ENCODE assay signal across 10 mouse cellular contexts in genomic region chr8:56622470-56623024, GRCm38 (mm10).
DNase-seq lines count a peak whose midpoint lies in the region; ATAC-seq lines count a peak whose summit lies in the region.
"Had no signal": no experiment of that assay in that cellular context is flagged by ENCODE, and none has a peak within 500 bp of the region (broad histone marks: within the 10 kb centered on the region; RNA-seq: fewer than 3 reads in every experiment).

No protein-coding gene starts in this region.

- no peaks in the 10 kb centered on the region for H3K36me3 ChIP-seq in kidney, embryonic 16.5 days (ENCODE audit: insufficient read depth, low read length)
- no peaks in the 10 kb centered on the region for H3K36me3 ChIP-seq in embryonic facial prominence, embryonic 11.5 days (replicated peaks; ENCODE audit: control insufficient read depth, insufficient read depth, low read depth, low read length)
- no peaks in the 10 kb centered on the region for H3K36me3 ChIP-seq in intestine, embryonic 14.5 days (ENCODE audit: control insufficient read depth, insufficient read depth, low read length)
- no peaks in the 10 kb centered on the region for H3K36me3 ChIP-seq in neural tube, embryonic 12.5 days

- H3K4me3 ChIP-seq in kidney, embryonic 16.5 days (ENCODE audit: low read length): peak overlapping the region; percentile 28
- H3K4me3 ChIP-seq in embryonic facial prominence, embryonic 11.5 days (ENCODE audit: low read depth, low read length): peak overlapping the region; percentile 14; the same call in 1 of the 2 replicates
- peak overlapping the region; percentile 13 for H3K4me3 ChIP-seq in intestine, embryonic 14.5 days (ENCODE audit: low read depth, low read length)
- H3K4me3 ChIP-seq in neural tube, embryonic 12.5 days: peak overlapping the region; percentile 9; the same call in 1 of the 2 replicates

- peaks cover 52% of the 10 kb centered on the region for H3K27me3 ChIP-seq in kidney, embryonic 16.5 days (ENCODE audit: insufficient read depth, low read length)
- H3K27me3 ChIP-seq in embryonic facial prominence, embryonic 11.5 days (ENCODE audit: control insufficient read depth, insufficient read depth, low read length): peaks cover 34% of the 10 kb centered on the region
- no peaks in the 10 kb centered on the region; the same call in 1 of the 2 replicates for H3K27me3 ChIP-seq in intestine, embryonic 14.5 days (replicated peaks; ENCODE audit: control insufficient read depth, insufficient read depth, low read length)
- H3K27me3 ChIP-seq in neural tube, embryonic 12.5 days (replicated peaks): peaks cover 25% of the 10 kb centered on the region

- WGBS in kidney, embryonic 16.5 days: 2% methylated on average over 18 of the region's 18 CpGs
- WGBS in embryonic facial prominence, embryonic 11.5 days: 1% methylated on average over 18 of the region's 18 CpGs
- 6% methylated on average over 18 of the region's 18 CpGs for WGBS in intestine, embryonic 14.5 days
- WGBS in neural tube, embryonic 12.5 days: 1% methylated on average over 18 of the region's 18 CpGs

- peak; percentile 46; the same call in 1 of the 2 replicates for ATAC-seq in kidney, embryonic 16.5 days (ENCODE audit: low FRiP score, low TSS enrichment)
- no peak for ATAC-seq in embryonic facial prominence, embryonic 11.5 days (replicated peaks; ENCODE audit: insufficient number of reproducible peaks, low FRiP score, low TSS enrichment, low read depth)
- ATAC-seq in intestine, embryonic 14.5 days (replicated peaks; ENCODE audit: low FRiP score, low TSS enrichment, low read depth): 0 out of 2 replicates have a peak, but pooled peaks have one; percentile 21
- ATAC-seq in neural tube, embryonic 12.5 days (ENCODE audit: low FRiP score, low read depth): peak; percentile 15; the same call in 1 of the 2 replicates
- no peak for ATAC-seq in erythroid progenitor cell, adult 5-6 weeks (replicated peaks; ENCODE audit: low FRiP score, poor library complexity, severe bottlenecking)
- ATAC-seq in monocyte, adult 5-6 weeks (replicated peaks; ENCODE audit: insufficient number of reproducible peaks, low FRiP score, low TSS enrichment, poor library complexity, severe bottlenecking): no peak

- no peaks in the 10 kb centered on the region for H3K9me3 ChIP-seq in kidney, embryonic 16.5 days (ENCODE audit: low read length)
- H3K9me3 ChIP-seq in embryonic facial prominence, embryonic 11.5 days (replicated peaks; ENCODE audit: control insufficient read depth, low read length): no peaks in the 10 kb centered on the region
- H3K9me3 ChIP-seq in intestine, embryonic 14.5 days (ENCODE audit: control insufficient read depth, low read length): no peaks in the 10 kb centered on the region
- H3K9me3 ChIP-seq in neural tube, embryonic 12.5 days: no peaks in the 10 kb centered on the region

- H3K4me2 ChIP-seq in kidney, embryonic 16.5 days (replicated peaks; ENCODE audit: low read depth, low read length): peak overlapping the region; percentile 45
- peak overlapping the region; percentile 30 for H3K4me2 ChIP-seq in embryonic facial prominence, embryonic 11.5 days (ENCODE audit: low read depth, low read length)
- peak overlapping the region; percentile 50 for H3K4me2 ChIP-seq in intestine, embryonic 14.5 days (ENCODE audit: low read length)
- H3K4me2 ChIP-seq in neural tube, embryonic 12.5 days (replicated peaks): peak overlapping the region; percentile 53

- no peak for DNase-seq in kidney, postnatal 25 days
- DNase-seq in embryonic facial prominence, embryonic 11.5 days (ENCODE audit: low spot score): peak; percentile 36
- peak; percentile 70 for DNase-seq in intestine, embryonic 14.5 days (ENCODE audit: low spot score)
- no peak for DNase-seq in frontal cortex, postnatal 14 days (ENCODE audit: low spot score in 2 of 2)
- DNase-seq: heart, postnatal 36 days; lung, postnatal 14 days had no signal

- H3K27ac ChIP-seq in kidney, embryonic 16.5 days (ENCODE audit: low read length): no peak overlapping the region
- no peak overlapping the region for H3K27ac ChIP-seq in embryonic facial prominence, embryonic 11.5 days (replicated peaks; ENCODE audit: low read depth, low read length)
- H3K27ac ChIP-seq in intestine, embryonic 14.5 days (ENCODE audit: low read depth): no peak overlapping the region
- H3K27ac ChIP-seq in neural tube, embryonic 12.5 days: no peak overlapping the region

- H3K9ac ChIP-seq in kidney, embryonic 16.5 days (replicated peaks; ENCODE audit: low read length): no peak overlapping the region
- no peak overlapping the region for H3K9ac ChIP-seq in embryonic facial prominence, embryonic 11.5 days (replicated peaks; ENCODE audit: low read length)
- no peak overlapping the region for H3K9ac ChIP-seq in intestine, embryonic 14.5 days (ENCODE audit: low read length)
- no peak overlapping the region for H3K9ac ChIP-seq in neural tube, embryonic 12.5 days

- peaks cover 10% of the 10 kb centered on the region for H3K4me1 ChIP-seq in kidney, embryonic 16.5 days (ENCODE audit: insufficient read depth, low read length)
- H3K4me1 ChIP-seq in embryonic facial prominence, embryonic 11.5 days (ENCODE audit: control insufficient read depth, insufficient read depth, low read length): no peaks in the 10 kb centered on the region; the same call in none of the 2 replicates
- H3K4me1 ChIP-seq in intestine, embryonic 14.5 days (replicated peaks; ENCODE audit: control insufficient read depth, insufficient read depth, low read length): peaks cover 37% of the 10 kb centered on the region
- peaks cover 12% of the 10 kb centered on the region; the same call in 1 of the 2 replicates for H3K4me1 ChIP-seq in neural tube, embryonic 12.5 days

Comparison
In these comparisons a context has a peak if more than half of its experiments do, and no peak if none do; other contexts are left out.
1. ATAC-seq: peak in kidney, embryonic 16.5 days (single experiment), intestine, embryonic 14.5 days (single experiment) and neural tube, embryonic 12.5 days (single experiment); none in embryonic facial prominence, embryonic 11.5 days (single experiment), erythroid progenitor cell, adult 5-6 weeks (single experiment) and monocyte, adult 5-6 weeks (single experiment).
2. DNase-seq: peak in embryonic facial prominence, embryonic 11.5 days (single experiment) and intestine, embryonic 14.5 days (single experiment); none in kidney, postnatal 25 days (0 of 2) and frontal cortex, postnatal 14 days (0 of 2).
3. Peak in every context shown above with its lines, with median percentiles within 50 percentile points of each other: H3K4me2 ChIP-seq and H3K4me3 ChIP-seq.